Mouse (Mus musculus) forebrain, embryonic 10.5 days (tissue): ENCODE data around the gene Fryl. TPM values are rescaled to one million over a fixed set of nuclear protein-coding genes. Genes with fewer than 3 reads are reported as not detected.

Source experiments
- DNase-seq: peaks from one replicate; pipeline ENCODE4 v3.0.0-alpha.2; 2017; ENCODE audit warnings: low spot score; ENCODE audit errors: extremely low spot score
- H3K27ac ChIP-seq: fragments of 300-500 bp; sonication (generic); 2 replicates; pipeline ENCODE4 v1.5.1; 2016; ENCODE audit warnings: mild to moderate bottlenecking
- H3K27me3 ChIP-seq: fragments of 300-500 bp; sonication (generic); 2 replicates; pipeline ENCODE4 v1.6.1; 2016; ENCODE audit warnings: mild to moderate bottlenecking; ENCODE audit not compliant: poor library complexity, severe bottlenecking
- H3K36me3 ChIP-seq: fragments of 300-500 bp; sonication (generic); replicated peaks from 2 replicates; pipeline ENCODE4 v1.6.1; 2016; ENCODE audit warnings: mild to moderate bottlenecking, moderate library complexity
- H3K4me1 ChIP-seq: fragments of 300-500 bp; sonication (generic); 2 replicates; pipeline ENCODE4 v1.6.1; 2016
- H3K4me3 ChIP-seq: fragments of 300-500 bp; sonication (generic); 2 replicates; pipeline ENCODE4 v1.5.1; 2016; ENCODE audit warnings: mild to moderate bottlenecking, moderate library complexity
- H3K9me3 ChIP-seq: fragments of 300-500 bp; sonication (generic); 2 replicates; pipeline ENCODE4 v1.6.1; 2016; ENCODE audit warnings: mild to moderate bottlenecking, moderate library complexity
- WGBS: fragments of 180-500 bp; shearing (Covaris S2); methylation state at CpG from one replicate; pipeline ENCODE4 v1.1.7; 2016; 5-methylcytosine and 5-hydroxymethylcytosine counted together
- polyA plus RNA-seq: library from polyadenylated mRNA; unstranded; fragments of >200 nt; fragmentation: Nextera tagmentation; extraction: Ambion mirVana; gene quantifications from 2 replicates; pipeline ENCODE4 v1.2.1, GENCODE M21; 2016

Gene Fryl
- polyA plus RNA-seq, 1 experiment from 2014 or later, result 28.0 TPM

DNA sequence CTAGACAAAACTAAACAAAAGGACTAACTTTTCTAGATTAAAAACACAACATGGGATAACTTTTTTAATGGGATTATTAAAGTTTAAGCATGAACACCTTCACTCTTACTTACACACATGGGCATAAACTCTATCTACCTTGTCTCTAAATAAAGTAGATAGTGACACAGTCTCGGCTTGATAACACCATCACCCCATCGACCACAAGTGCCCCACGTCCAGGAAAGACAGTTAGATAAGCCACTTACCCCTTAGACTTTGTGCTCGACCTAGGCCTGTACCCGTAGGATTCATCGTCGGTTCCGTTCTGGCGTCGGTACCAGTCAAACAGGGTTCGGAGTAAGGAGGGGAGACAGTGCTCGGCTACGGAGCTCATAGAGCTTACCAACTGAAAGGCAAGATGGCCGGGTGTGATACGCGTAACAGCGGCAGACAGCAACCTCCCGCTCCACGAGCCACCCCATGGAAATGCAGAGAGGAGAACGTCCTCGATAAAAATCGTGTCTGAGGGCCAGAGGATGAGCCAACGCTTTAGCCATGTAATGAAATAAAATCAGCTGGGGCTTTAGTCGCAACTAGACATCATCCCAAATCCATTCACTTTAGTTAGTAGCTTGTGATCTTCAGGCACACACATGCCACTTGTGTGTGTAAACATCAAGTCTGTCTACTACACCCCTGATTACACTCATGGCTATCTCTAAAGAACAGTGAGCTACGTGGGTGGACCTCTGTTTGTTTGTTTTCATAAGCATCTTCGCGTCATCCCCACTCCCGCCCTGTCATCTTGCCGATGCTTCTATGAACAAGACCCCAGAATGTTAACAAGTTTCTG lies 123.2 kb downstream of the Fryl start:
- no peaks in the 10 kb centered on the region for H3K9me3 ChIP-seq
- H3K4me3 ChIP-seq, result no peak overlapping the region
- H3K27me3 ChIP-seq, result no peaks in the 10 kb centered on the region
- H3K4me1 ChIP-seq, result peaks cover 2% of the 10 kb centered on the region; the same call in 1 of the 2 replicates
- peaks cover 28% of the 10 kb centered on the region for H3K36me3 ChIP-seq
- H3K27ac ChIP-seq, result no peak overlapping the region
- no peak for DNase-seq
- WGBS, result 93% methylated on average over 29 of the region's 29 CpGs

GRCm38 (mm10) chr5:73130984-73131383 lies 125.4 kb downstream of the Fryl start:
- Histone ChIP-seq H3K4me3 (no peak overlapping the region), H3K27me3 (no peaks in the 10 kb centered on the region), H3K4me1 (peaks cover 2% of the 10 kb centered on the region; the same call in 1 of the 2 replicates), H3K9me3 (no peaks in the 10 kb centered on the region), H3K27ac (no peak overlapping the region), H3K36me3 (peaks cover 44% of the 10 kb centered on the region)
- 88% methylated on average over 6 of the region's 6 CpGs for WGBS
- no peak for DNase-seq

- Histone ChIP-seq H3K27me3 (no peaks in the 10 kb centered on the region), H3K9me3 (no peaks in the 10 kb centered on the region), H3K4me3 (no peak overlapping the region), H3K36me3 (peaks cover 52% of the 10 kb centered on the region), H3K4me1 (peaks cover 2% of the 10 kb centered on the region; the same call in 1 of the 2 replicates), H3K27ac (no peak overlapping the region)
- WGBS, result 76% methylated on average over 5 of the region's 5 CpGs
- no peak for DNase-seq
These were observed 126.5 kb downstream of the Fryl start for GRCm38 (mm10) chr5:73129871-73130270.

DNA sequence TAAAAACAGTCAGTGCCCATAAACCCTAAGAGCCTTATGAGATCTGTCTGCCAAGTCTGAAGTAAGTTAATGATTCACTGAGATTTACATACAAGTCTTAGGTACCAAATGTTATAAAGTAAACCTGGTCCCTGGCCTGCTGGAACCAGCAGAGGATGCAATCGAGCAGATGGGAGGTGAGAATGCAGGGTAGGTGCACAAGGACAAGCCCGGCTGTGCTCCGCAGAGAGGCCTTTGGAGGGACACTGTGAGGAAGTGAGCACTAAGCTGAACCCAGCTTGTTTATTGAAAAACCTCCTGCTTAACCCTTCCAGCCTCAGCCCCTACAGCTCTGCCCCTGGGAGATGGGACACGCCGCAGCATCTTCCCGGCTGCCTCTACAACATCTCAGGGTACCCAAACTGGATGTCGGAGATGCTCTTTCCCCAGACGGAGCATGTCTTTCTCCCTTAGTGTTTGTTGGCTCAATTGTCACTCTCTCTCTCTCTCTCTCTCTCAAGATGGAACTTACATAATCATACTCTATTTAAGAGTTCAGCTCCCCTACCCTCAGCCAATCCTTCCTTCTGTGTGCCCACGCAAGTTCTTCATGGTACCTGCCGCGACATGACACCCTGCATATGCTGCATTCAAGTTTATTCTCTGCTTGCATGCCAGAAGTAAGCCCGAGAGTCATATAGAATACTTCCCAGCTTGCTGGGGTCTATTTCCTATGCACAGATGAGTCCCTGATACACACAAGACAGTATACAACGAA lies 136.3 kb downstream of the Fryl start:
- Histone ChIP-seq H3K4me3 (no peak overlapping the region), H3K36me3 (peaks cover 61% of the 10 kb centered on the region), H3K9me3 (no peaks in the 10 kb centered on the region), H3K27ac (no peak overlapping the region), H3K27me3 (no peaks in the 10 kb centered on the region), H3K4me1 (no peaks in the 10 kb centered on the region)
- 94% methylated on average over 13 of the region's 13 CpGs for WGBS
- no peak for DNase-seq

GRCm38 (mm10) chr5:73119524-73119923 lies 136.9 kb downstream of the Fryl start:
- DNase-seq, result no peak
- Histone ChIP-seq H3K27me3 (no peaks in the 10 kb centered on the region), H3K4me1 (no peaks in the 10 kb centered on the region), H3K27ac (no peak overlapping the region), H3K36me3 (peaks cover 60% of the 10 kb centered on the region), H3K9me3 (no peaks in the 10 kb centered on the region), H3K4me3 (no peak overlapping the region)
- 94% methylated on average over 5 of the region's 5 CpGs for WGBS

DNA sequence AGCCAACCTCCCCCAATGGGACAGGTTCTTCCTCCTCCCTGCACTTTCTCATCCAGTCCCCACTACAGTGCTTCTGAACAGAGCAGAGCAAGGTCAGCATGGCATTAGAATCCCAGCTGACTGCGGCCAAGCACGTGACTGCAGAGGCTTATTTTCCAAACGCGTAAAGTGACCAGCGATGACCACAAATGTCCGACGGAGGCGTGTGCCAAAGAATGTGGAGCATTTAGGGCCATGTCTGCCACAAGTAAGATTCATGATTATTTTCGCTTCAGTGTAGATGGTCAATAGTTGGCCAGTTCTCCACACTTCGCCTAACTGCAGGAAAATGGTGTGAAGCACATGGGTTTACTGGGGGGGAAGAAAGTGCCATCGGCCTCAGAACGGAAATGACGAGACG lies 137.6 kb downstream of the Fryl start:
- H3K4me3 ChIP-seq, result no peak overlapping the region
- H3K9me3 ChIP-seq, result no peaks in the 10 kb centered on the region
- WGBS, result 93% methylated on average over 14 of the region's 14 CpGs
- DNase-seq, result no peak
- peaks cover 64% of the 10 kb centered on the region for H3K36me3 ChIP-seq
- no peak overlapping the region for H3K27ac ChIP-seq
- no peaks in the 10 kb centered on the region for H3K27me3 ChIP-seq
- H3K4me1 ChIP-seq, result no peaks in the 10 kb centered on the region

GRCm38 (mm10) chr5:73114878-73115277 lies 141.5 kb downstream of the Fryl start:
- no peak for DNase-seq
- H3K4me1 ChIP-seq, result peaks cover 10% of the 10 kb centered on the region
- H3K36me3 ChIP-seq, result peaks cover 61% of the 10 kb centered on the region
- WGBS, result 91% methylated on average over 4 of the region's 4 CpGs
- H3K27ac ChIP-seq, result no peak overlapping the region
- H3K9me3 ChIP-seq, result no peaks in the 10 kb centered on the region
- H3K27me3 ChIP-seq, result no peaks in the 10 kb centered on the region
- H3K4me3 ChIP-seq, result no peak overlapping the region

DNA sequence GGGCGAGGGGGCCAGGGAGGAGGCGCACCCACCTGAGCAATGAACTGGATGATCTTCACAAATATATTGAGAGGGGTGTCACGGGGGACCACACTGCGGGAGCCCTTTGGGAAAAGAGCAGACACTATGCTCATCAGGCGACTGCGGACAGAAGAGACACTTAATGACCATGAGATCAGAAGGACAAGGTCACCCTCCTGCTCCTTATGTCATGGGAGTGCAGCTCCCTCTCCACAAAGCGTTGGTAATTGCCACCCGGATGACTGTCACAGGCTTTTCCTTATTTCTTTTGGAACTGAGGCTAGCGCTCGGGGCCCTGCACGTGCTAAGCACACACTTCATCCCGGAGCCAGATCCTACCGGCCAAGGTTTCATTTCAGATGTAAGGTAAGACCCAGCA lies 144.1 kb downstream of the Fryl start:
- H3K9me3 ChIP-seq, result no peaks in the 10 kb centered on the region

GRCm38 (mm10) chr5:73103657-73104056 lies 152.8 kb downstream of the Fryl start:
- H3K4me3 ChIP-seq, result no peak overlapping the region
- no peaks in the 10 kb centered on the region for H3K9me3 ChIP-seq
- no peaks in the 10 kb centered on the region for H3K4me1 ChIP-seq
- no peaks in the 10 kb centered on the region for H3K27me3 ChIP-seq
- WGBS, result 95% methylated on average over 7 of the region's 7 CpGs
- peaks cover 88% of the 10 kb centered on the region for H3K36me3 ChIP-seq
- H3K27ac ChIP-seq, result no peak overlapping the region
- no peak for DNase-seq

More for the DNA sequence above, 144.1 kb downstream of the Fryl start:
- Histone ChIP-seq H3K4me1 (peaks cover 10% of the 10 kb centered on the region), H3K27ac (no peak overlapping the region), H3K27me3 (no peaks in the 10 kb centered on the region), H3K36me3 (peaks cover 66% of the 10 kb centered on the region), H3K4me3 (no peak overlapping the region)
- no peak for DNase-seq
- 91% methylated on average over 13 of the region's 13 CpGs for WGBS

DNA sequence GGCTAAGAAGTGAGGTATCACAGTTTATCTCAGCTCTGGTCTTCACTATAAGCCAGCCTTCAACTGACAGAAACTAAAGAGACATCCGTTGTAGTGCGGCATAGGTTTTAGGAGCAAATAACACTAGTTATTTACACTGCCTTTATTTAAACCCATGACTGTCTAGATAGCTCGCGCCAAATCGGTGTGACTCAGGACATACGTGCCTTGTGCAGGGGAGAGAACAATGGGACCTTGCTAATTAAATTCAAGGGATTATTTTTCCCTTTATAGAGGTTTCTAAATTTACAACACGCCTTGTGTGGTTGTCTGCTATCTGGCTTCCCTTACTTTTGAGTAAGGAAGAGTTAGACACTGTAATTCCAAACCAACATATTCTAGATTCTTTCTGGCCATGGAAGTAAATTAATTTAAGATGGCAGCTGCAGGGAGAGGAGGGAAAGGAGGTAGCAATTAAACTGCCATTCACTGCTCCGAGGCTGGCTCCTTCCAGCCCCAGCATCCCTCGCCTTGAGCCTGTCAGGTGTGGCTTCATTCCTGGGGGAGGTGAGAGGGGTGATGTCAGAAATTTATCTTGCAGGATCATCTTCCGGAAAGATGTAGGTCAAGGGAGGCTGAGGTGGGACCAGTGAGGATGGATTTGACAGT lies 154.0 kb downstream of the Fryl start:
- Histone ChIP-seq H3K9me3 (no peaks in the 10 kb centered on the region), H3K27me3 (no peaks in the 10 kb centered on the region), H3K27ac (no peak overlapping the region), H3K4me3 (no peak overlapping the region), H3K36me3 (peaks cover 87% of the 10 kb centered on the region), H3K4me1 (no peaks in the 10 kb centered on the region)
- 85% methylated on average over 10 of the region's 10 CpGs for WGBS
- DNase-seq, result no peak

- WGBS, result 89% methylated on average over 8 of the region's 8 CpGs
- Histone ChIP-seq H3K9me3 (no peaks in the 10 kb centered on the region), H3K4me3 (no peak overlapping the region), H3K36me3 (peaks cover 94% of the 10 kb centered on the region), H3K27me3 (no peaks in the 10 kb centered on the region), H3K4me1 (no peaks in the 10 kb centered on the region), H3K27ac (no peak overlapping the region)
- DNase-seq, result no peak
These were observed 164.2 kb downstream of the Fryl start for GRCm38 (mm10) chr5:73092236-73092635.

GRCm38 (mm10) chr5:73089158-73089557 lies 167.3 kb downstream of the Fryl start:
- H3K27me3 ChIP-seq, result no peaks in the 10 kb centered on the region
- WGBS, result 97% methylated on average over 17 of the region's 17 CpGs
- H3K36me3 ChIP-seq, result peaks cover 90% of the 10 kb centered on the region
- H3K4me3 ChIP-seq, result no peak overlapping the region
- no peak overlapping the region for H3K27ac ChIP-seq
- H3K4me1 ChIP-seq, result no peaks in the 10 kb centered on the region
- no peak for DNase-seq
- no peaks in the 10 kb centered on the region for H3K9me3 ChIP-seq

GRCm38 (mm10) chr5:73081496-73081895 lies 174.9 kb downstream of the Fryl start:
- H3K36me3 ChIP-seq, result peaks cover 77% of the 10 kb centered on the region
- H3K27ac ChIP-seq, result no peak overlapping the region
- WGBS, result 94% methylated on average over 5 of the region's 5 CpGs
- no peaks in the 10 kb centered on the region for H3K9me3 ChIP-seq
- H3K27me3 ChIP-seq, result no peaks in the 10 kb centered on the region
- DNase-seq, result no peak
- no peaks in the 10 kb centered on the region for H3K4me1 ChIP-seq
- no peak overlapping the region for H3K4me3 ChIP-seq
